Mouse (Mus musculus) spleen, adult 12 weeks (tissue): ENCODE data around the gene Dgkg.

ENCODE experiments used
- DNase-seq: peaks from one replicate; pipeline ENCODE4 v3.0.0; 2022; ENCODE audit warnings: low spot score

The Dgkg gene

DNA sequence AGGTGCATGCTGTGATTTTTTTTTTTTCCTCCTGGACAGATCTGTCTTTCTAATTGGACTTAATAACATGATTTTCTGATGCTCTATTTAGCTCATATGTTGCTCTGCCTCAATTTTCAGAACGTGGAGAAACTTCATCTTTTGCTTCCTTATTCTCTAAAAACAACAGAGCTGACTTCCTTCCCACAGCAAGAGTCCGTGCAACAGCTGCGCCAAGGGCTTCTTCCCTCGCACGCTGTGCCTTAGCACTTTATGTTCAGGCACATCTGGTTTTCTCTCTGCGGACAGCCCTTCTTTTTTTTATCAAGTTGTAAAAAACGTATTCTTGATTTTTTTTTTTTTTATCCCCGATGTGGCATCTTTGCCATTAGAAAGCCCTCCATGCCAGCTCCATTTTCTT lies 111.2 kb downstream of the Dgkg start:
- DNase-seq, result no peak

DNA sequence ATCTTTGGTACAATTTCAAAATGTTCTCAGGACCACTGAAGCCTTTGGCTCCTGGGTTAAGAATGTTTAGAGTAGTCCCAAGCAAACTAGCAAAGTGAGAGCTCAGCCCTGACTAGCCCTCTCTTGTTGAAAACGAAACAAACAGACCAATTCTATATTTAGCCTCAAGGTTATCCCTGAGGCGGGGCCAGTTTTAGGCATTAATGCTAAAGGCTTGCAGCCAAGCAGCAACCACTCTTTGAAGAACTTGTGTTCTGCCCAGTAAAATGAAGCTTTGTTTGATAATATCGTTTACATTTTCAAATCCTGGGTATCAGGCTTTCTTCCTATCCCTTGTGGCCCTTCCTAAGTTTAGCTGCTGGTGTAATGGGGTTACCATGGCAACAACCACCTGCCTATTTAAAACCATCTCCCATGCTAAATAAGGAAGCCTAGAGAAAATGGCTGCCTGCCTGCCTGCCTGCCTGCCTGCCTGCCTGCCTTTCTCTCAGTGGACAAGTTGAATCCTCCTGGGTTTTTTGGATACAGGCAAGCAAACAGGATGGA lies 111.9 kb downstream of the Dgkg start:
- DNase-seq, result no peak

DNA sequence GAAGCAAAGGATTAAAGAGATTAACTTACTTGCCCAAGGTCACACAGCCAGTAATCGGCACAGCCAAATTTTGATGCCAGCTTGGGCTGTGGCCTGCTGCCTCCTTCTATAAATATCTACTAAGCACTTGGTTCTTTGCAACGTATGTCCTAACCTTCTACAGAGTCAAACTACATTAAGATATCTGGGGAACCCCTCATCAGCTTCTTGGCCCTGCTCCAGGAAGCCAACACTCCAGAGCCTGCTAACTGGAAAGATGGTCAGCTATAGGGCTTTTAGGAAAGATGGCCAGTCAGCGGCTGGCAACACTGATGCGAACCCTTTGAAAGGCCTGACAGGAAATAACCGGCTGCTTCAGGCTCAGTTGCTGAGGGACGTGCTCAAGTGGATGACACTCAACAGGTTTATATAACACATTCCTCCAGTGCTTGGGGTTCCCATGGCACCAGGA lies 114.3 kb downstream of the Dgkg start:
- DNase-seq, result no peak

DNA sequence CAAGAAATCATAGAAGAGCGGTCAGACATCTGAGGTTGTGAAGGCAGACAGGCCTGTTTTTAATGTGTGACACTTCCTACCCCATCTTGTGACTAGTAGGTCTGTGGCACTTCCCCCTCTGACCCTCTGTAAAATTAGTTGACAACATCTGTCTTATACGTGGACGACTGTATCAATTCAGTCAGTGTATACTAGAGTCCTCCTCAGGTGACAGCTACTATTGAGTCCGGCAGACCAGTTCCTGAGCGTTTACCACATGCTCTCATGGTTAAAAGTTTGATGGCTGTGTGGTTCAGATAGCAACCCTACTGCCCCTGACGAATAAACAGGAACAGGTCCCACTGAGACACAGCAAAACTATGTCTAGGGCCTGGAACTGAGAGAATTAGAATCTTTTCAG lies 117.7 kb downstream of the Dgkg start:
- DNase-seq, result no peak

DNA sequence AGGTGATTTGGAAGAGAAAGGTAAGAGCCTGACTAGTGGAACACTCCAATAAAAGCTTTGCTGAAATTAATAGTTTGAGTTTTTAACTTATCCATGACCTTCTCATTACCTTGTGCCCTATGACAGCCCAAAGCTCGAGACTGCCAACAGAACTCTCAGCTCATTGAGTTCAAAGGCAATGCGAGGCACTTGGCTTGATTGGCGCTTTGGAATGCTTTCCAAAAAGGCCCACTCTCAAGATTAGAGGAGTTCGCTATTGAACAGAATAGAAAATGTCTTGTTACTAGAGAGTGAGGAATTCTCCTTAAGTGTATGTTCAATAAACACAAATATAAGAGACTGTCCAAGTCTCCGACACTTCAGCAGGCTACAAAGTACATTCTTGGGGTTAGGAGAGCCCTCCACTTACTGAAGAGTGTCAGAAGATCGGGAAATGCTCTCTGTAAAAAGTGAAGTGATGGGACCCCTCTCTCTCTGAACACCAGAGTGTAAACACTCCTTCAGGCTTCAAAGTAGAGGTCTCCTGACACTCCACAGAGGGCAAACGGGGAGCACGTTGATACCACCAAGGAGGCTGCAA lies 120.3 kb downstream of the Dgkg start:
- DNase-seq, result no peak

DNA sequence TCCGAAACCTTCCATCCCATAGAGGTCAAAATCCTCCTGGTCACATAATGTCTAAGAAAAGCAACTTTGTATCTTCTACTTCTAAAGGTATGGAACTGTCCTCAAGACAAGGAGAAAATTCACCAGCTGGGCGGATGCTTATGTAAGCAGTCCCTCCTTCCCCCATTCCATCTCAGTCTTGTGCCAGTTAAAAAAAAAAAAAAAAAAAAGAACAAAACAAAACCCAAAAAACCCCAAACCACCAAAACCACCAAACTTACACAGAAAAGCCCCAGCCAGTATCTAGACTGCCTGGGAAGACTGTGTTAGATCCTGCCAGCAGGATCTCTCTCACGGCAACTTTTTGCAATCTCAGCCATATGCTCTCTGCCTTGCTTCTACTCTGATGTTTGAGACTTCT lies 123.9 kb downstream of the Dgkg start:
- no peak for DNase-seq

DNA sequence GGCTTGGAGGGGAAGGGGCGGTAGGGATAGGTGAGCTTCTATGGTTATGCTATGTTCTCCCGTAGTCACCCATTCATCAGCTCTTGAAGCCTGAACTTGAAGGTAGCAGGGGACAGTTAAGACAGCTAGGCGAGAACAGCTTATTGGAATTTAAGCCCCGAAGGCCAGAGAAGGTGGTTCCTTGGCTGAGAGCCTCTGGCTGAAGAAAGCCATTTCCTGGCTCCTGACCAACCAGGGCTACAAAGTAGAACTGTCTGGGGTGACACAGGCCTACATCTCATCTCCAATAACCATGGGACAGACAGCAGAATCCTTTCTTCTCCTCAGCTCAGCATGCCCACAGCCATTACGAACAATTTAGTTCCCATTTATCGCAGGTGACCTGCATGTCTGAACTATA lies 125.2 kb downstream of the Dgkg start:
- DNase-seq, result no peak

DNA sequence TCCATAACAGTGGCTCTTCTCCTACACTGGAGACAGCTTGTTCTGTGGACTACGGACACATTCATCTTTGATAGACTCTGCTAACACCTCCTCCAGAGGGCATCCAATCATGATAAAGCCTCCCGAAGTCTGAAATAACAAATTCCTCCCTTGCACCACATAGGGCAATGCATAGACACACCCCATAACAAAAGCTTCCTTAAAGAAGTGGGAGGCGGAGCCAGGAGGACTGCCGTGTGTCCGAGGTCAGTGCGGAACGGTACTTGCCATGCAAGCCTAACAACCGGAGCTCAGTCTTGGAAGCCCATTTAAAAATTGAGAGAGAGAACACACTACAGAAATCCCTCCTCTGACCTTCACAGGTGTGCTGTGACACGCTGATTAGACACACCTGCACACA lies 126.0 kb downstream of the Dgkg start:
- DNase-seq, result no peak

DNA sequence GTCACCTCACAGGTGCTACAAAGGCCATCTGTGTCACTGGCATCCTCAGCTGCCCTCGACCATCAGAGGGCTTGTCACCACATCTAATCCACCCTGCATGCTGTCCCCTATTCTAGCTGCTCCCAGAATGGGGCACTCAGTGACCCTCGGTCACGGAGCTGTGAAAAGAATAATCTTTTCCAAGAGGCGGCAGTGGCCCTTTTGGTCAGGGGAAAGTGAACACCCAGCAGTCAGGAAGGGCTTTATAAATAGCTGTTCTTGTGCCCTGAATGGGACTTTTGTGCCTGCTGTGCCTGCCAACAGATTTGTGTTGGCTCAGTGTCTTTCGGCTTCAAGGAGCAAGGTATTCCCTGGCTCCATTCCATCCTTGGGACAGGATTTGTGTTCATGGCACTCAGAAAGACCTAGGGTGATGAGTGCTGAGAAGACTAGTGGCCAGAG lies 129.5 kb downstream of the Dgkg start:
- DNase-seq, result no peak

DNA sequence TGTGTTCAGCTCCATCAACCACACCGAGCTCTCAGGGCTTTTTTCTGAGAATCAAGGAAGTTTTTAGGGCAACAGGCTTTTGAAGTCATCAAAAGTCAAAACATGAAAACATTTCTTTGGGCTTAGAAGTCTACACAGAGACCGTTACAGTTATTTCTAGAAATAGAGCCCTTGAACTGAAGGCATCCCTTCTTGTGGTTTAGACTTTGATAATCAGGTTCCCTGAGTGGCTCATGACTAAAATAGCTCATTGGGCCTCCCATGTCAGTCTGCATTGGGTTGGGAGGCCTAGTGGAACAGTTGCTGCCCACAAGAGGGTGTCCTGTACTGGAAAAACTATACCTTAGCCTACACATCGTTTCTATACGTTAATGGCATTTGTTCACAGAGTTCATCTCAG lies 130.6 kb downstream of the Dgkg start:
- DNase-seq, result no peak

DNA sequence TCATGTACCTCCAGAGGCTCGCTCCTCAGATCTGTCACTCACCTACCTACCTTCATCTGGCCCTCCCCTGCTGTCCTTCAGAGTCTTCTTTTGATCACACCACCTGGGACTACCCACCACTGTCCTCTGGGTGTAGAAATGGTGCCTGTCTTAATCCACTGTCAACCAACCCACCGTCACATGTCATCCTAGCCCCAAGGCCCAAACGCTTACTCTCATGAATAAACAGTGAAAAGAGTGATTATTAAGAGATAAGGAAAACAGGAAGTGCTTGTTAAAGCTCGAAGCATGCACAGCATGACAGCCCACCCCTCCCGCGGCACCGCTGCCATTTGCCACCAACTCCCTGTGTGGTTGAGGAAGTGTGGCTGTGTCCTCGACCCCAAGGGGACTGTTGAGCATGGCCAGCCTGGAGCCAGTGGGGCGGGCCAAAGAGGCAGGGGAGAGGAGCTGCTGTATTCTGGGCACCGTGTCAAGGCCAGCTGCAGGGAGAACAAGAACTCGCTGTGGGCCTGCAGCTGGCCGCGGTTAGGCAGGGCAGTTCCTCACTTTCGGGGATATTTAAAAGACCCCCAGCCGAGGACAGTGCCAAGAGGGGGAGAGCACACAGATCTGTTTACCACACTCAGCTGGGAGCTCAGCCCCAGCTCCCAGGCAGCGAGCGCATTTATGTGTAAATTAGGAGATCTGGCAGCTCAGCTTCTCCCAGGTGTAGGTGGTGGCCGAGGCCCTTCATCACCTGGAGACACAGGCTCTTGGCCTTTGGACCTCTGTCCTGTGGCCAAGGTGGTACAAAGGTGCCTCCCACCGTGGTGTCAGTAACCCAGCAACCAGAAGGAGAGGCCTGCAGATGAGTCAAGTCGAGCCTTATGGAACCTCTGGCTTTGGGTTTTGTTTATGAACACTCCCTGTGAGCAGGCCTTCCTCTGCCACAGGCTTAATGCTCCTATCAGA lies 139.3 kb downstream of the Dgkg start:
- DNase-seq, result no peak

DNA sequence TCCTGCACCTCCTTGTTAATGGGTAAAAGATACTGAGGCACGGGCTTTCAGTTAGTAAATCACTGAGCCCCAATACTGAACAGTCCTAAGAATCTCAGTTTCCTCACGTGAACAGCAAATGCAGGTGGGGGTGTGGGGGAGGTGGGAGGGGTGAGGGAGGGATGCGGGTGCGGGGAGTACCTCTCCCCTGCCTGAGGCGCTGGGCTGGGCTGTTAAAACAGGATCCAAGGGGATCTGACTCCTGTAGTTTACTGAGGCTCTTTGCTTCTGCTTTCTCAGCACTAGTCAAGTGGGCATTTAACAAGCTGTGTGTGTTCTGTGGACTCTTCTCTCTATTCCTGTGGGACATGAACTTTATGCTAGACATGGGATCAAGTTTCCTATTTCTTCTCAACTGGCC lies 141.5 kb downstream of the Dgkg start:
- DNase-seq, result no peak

DNA sequence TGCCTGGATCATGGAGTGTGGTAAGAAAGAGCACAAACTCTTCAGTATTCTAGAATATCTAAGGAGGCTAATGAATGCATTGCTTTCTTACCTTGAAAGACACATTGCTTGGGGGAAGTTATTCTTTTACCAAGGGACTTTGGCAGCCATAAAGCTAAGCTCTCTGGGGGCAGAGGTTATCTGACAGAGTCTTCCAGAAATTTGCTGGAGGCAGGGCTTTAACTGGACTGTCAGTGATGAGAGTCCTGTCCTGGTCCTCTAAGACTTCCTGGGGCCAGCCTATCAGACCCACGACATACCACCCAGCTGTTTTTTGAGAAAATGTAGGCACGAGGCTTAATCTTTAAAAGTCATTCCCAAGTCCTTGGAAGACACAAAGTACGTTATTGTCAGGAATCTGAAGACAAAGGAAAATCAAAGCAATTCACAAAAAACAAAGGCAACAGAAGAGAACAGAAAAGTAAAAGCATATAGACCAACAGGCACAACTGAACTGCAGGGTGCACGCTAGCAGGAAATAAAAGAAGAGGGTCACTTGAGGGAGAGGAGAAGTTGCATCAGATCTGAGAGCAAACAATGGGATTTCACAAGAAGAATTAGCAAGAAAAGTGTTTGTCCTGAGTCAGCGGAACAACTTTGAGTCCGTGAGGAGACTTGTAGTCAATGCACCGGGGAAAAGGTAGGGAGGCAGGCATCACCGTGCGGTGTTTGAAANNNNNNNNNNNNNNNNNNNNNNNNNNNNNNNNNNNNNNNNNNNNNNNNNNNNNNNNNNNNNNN lies 146.0 kb downstream of the Dgkg start:
- no peak for DNase-seq

DNA sequence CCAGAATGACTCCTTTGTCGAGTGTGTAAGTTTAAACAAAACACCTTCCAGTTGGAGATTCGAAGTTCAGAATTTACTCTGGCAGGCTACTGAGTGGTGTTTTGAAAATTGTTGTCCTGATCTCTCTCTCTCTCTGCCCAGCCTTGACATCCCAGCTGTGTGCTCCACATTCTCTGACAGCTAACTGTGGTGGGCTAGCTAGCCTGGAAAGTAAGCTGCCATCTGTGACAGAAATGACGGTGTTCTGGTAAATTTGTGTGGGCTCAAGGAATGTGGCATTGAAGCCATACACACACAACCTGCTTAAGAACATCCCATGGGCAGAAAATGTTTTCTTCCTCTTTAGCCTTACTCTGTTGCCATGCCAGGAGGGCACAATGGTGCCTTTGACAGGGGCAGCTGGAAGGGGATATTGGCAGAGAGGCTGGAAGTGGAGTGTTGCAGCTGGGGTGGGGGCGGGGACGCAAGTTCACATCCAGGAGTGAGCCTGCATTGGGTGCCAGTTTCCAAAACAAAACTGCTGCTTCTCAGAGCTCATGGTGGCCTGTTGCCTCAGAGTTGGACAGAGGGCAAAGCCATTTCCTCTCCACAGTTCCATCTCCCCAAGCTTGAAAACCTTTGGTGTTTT lies 148.0 kb downstream of the Dgkg start:
- no peak for DNase-seq

DNA sequence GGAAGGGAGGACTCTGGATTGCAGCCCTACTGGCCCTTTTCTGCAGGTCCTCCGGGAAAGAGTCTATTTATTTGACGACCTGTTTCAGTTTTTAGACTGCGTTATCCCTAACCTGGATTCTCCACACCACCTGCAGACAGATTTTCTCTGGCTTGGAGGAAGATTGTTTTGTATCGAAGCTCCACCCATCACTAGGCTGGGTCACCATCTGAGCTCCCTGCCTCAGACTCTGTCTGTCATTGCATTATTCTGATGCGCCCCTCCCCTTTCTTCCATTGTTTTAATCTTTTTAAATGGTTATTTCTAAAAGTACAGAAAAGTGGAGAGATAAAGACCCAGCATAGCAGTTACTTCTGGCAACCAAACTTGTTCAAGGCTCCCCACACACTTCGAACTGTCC lies 151.4 kb downstream of the Dgkg start:
- DNase-seq, result no peak

DNA sequence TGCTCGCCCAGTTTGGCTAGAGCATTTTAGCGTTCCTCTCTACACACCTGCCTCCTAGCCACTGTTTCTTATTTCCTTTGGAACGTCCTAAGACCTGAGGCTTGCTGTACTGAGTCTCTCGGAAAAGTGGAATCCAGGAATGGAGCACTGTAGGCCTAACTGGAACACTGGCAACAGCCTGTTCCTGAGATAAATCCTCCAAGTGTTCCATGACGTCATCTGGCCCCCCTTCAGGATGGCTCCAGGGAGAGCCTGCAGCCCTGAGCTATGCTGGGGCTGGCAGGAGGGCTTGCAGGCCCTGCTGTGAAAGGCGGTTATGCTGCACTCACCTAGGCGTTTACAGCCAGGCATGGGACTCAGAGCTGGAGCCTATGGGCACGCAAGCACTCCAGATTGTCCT lies 152.2 kb downstream of the Dgkg start:
- no peak for DNase-seq

DNA sequence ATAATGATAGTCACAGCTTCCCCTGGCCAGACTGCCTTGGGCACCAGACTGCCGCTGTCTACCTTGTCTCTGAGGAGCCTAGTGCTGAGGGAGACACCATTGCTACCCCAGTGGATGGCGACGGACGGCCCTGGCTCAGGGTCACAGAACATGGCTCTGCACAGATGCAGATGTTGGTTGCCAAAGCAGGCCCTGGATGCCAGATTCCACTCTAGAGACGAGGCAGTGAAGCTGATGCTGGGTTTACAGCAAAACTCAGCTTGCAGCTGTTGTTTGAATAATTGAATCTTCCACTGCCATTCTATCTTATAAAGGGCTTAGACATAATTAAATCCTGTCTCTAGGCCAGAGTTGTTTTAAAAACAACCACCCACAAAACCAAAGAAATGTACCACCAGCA lies 153.0 kb downstream of the Dgkg start:
- no peak for DNase-seq

DNA sequence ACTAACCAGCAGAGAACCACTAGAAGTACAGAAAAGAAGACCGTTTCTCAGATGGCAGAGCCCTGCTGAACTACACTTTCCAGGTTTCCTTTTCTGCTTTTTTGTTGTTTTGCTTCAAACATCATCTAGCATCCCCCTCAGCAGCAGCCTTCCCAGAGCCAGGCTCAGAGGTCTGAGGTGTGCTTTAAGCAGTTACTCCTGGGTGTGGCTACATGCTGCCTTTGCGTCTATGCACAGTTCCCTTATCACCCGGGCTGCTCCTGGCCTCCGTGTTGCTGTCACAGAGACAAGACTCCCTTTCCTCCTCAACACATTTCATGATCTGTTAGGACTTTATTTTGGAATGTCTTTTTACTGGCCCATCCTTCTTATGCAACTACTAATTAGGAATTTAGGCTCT lies 153.6 kb downstream of the Dgkg start:
- no peak for DNase-seq

DNA sequence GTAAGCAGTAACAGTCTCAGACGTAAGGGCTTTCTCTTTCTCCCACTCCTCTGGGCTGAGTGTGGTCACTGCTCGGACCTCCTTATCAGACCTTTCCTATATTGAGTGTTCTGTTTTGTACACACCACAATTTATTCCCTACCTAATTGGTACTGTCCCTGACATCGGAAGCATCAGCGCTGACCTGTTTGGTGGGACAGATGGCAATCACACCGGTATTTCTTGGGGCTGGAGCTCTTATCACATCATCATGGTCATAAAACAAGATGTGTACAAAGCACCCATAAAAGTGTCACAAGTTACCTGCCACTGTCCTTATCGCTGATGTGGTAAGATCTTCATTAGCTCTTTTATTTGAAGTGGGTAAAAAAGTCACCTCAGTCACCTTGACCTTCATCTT lies 155.2 kb downstream of the Dgkg start:
- DNase-seq, result no peak

DNA sequence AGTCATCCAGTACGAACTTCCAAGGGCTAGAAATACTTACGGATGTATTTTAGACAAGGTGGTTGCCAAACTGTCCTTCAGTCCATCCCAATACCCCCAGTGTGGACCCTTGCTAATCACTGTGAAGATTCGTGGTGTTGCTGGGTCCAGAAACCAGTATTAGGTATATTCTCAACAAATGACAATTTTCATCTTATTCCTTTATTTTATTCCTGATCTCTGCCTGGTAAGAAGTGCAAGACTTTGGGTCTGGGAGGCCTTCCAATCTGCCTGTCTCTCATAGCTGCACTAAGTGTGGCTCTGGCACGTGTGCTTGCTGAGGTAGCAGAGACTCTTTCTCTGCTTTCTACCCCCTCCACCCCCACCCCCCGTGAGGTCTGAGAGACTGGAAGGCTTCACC lies 156.5 kb downstream of the Dgkg start:
- no peak for DNase-seq

DNA sequence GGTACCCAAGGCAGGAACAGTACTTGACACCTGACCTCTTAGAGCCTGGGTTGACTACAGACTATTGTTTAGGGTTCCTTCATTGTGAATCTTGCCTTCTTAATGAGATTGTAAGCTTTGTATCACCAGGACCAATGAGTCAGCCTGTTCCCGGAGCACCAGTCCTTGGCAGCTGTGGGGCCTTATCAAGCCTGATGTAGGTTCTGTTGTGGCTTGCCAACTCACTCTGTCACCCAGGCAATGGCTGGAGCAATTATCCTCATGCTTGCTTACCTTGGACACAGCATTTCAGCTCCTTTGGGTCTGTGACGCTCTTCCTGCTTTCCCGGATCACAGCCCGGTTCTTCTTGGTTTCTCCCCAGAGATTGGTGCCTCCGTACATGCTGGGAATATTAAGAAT lies 157.1 kb downstream of the Dgkg start:
- no peak for DNase-seq

DNA sequence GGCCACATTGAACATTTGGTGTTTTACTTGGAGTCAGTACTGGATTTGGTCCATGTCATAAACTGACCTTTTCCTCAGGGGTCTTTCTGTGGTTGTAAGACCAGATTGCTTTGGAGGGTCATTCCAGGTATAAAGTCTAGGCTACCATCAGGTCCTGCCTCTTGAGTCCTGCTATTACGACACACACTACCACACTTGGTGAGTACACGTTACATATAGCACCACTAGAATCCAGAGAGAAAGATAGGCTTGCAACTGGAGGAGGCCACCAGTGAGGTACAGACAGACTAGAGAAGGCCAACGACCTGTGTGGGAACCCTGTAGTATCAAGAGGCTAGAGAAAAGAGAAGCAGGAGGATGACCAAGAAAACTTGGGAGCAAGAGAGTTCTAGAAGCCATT lies 157.6 kb downstream of the Dgkg start:
- no peak for DNase-seq
